Mouse (Mus musculus): ENCODE measurements around the gene Atrnl1.
A peak's percentile ranks its signal among the peaks of the same experiment; 100 is the strongest.
"Not testable (repeated sequence)": the region's sequence is repeated elsewhere in the genome, so short reads cannot be mapped to it uniquely, and the experiment has no call there.

Atrnl1 gene

DNA sequence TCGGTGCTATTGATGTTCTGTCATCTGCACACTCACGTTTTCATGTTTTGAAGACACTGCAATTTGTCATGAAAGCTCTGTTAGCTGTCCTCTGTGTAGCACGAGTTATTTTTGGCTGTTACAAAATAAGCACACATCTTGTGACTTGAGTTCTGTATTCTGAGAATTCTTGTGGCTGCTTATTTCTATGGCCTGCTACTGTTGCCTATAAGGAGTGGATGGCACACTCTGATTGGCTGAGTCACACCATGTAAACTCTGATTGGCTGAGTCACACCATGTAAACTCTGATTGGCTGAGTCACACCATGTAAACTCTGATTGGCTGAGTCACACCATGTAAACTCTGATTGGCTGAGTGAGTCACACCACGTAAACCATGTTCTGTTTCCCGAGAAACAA, 85.9 kb downstream of the Atrnl1 start:
- DNase-seq (ENCODE audit: low spot score in 2 of 2), result not testable (repeated sequence)

DNA sequence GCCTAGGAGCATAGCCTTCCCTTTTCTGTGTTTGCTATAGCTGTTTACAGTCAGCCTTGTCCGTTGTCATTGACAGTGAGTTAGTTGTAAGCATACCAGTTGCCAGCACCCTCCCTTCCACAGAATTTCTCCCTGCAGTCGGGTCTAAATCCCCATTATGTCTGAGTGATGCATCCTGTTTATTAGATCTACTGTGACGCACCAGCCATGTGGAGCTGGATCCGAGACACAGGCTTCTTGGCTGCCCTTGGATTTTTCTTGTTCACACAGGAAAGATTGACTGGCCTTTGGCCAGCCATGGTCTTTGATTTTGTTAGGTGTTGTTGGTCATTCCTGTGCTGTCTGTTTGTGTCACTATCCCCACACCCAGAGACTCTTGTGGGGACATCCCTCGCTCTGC, 102.3 kb downstream of the Atrnl1 start:
- no peak for DNase-seq (ENCODE audit: low spot score in 2 of 2)

DNA sequence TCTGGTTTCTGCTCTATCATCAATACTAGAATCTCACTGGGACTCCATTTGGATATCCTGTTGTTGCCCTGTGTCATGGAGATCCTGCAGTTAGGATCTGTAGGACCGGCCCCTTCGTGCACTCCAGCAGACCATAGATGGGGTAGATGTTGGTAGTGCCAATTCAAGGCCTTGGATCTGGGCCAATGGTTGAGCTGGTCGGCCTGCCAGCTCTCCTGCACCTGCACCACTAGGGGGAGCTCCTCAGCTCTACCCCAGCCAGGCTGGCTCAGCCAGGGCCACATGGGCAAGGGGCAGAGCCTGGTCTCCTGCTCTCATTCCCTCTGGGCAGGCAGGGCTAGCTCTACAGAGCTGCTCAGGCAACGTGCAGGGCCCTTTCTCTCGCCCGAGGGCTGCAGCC, 114.1 kb downstream of the Atrnl1 start:
- DNase-seq (ENCODE audit: low spot score in 2 of 2), result peak; percentile 19 to 47

DNA sequence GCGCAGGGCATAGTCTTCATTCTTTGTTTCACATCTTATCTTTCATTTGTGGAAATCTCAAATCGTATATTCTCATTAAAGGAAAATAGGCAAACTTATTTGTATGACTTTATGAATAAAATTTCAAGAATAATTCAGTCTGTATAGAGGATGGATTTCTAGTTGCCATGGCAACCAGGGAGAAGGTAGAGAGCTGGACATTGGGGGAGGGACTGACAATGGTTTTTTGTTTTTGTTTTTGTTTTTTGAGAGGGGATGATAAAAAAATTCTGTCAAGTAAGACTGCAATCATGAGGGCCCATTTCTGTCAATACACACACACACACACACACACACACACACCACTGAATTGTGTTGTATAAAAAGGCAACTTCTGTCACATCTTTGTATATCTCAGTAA, 114.5 kb downstream of the Atrnl1 start:
- DNase-seq (ENCODE audit: low spot score in 2 of 2), result no peak

DNA sequence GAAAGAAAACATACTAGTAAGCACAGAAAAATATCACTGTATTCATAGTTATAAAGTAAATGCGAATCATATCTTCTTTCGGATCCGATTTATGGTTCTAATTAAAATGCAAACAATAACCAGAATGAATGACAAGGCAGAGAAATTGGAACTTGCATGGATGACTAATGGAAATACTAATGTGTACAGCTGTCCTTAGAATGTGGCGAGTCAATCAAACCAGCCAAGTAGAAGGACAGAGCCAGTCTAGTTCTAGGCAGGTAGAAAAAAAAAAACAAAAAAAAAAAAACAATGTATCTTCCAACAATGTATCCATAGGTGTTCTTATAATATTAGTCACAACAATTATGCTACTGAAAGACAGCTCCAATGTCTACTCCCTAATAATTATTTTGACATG, 116.2 kb downstream of the Atrnl1 start:
- DNase-seq (ENCODE audit: low spot score in 2 of 2), result no peak

DNA sequence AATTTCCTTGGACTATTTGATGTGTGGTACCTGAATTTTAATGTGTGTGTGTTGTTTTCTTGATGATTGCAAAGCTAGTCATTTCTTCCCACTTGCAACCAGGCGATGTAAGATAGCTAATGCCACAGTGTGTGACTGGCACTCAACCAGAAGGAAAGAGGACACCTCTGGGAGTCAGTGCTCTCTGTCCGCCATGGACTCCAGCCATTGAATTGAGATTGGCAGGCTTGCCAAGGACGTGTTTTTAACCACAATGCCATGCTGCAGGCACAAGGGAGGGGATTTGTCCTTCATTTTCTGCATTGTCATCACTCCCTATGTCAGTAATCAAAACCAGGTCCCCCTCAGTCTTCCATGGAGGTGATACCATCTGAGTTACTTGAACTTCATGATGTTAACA, 126.6 kb downstream of the Atrnl1 start:
- DNase-seq (ENCODE audit: low spot score in 2 of 2), result no peak

DNA sequence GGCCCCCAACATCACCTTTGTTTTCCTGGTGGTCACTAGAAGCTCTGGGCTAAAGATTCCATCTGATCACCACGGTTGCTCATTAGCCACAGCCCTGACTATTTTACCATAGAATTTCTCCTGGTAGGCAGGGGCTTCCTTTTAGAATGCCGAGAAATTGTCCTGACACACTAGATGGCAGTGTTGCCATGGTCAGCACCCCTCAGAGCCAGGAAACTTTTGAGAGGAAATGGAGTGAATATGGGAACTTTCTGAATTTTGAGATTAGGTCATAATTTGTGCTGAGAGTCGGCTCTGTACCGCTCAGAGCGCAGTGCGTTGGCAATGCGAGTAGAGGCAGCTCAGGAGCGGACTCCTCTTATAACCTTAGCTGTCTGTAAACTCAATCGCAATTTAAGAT, 134.7 kb downstream of the Atrnl1 start:
- no peak for DNase-seq (ENCODE audit: low spot score in 2 of 2)

DNA sequence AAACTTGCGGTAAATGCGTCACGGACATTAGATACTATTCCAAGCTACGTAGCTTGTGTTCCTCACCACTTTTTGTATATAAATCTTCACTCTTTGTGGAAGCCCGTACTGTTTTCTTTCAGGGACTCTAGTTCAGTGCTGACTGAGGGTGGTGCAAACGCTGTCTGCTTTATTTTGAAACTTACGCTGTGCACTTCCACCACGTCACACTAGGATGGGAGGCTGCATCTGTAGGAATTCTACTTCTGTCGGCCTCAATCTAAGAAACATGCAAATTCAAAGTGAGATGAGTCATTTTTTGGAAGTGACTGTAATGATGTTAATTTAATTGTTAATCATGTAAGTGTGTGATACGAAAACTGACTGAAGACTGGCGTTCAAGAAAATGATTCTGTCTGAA, 135.7 kb downstream of the Atrnl1 start:
- no peak for DNase-seq (ENCODE audit: low spot score in 2 of 2)

DNA sequence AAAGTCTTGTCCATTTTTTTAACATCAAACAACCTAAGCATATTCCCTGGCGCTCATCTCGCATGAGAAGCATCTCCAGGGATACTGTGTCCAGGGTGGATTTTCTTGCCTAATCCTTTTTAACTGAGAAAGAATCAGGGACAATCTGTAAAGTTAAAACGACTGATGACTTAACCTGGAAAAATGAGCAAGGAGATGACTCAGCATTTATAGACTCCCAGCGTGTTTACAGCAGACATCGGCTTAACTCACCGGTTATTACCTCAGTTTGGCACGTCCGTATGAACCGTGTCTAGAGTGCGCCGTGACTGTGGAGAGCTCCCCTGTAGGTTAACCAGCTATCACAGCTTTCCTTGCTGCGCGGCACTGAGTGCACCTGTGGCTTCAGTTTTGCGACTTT, 141.4 kb downstream of the Atrnl1 start:
- no peak for DNase-seq (ENCODE audit: low spot score in 2 of 2)

DNA sequence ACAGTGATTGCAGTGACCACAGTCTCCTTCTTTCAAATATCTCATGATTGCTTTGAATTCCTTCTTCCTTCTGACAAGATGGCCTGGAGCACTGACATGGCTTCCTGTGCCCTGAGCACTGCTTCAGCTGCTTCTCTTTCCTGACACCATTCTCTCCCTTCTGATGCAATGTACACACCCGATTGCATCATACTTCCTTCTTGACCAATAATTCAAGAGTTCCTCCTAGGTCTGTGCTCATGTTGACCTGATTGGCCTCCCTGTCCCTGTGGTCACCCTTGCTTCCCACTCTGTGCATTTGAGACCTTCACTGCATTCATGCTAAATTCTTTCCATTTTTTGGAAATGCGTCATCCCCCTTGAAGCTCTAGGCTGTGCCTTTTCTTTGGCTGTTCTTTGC, 151.7 kb downstream of the Atrnl1 start:
- no peak for DNase-seq (ENCODE audit: low spot score in 2 of 2)

DNA sequence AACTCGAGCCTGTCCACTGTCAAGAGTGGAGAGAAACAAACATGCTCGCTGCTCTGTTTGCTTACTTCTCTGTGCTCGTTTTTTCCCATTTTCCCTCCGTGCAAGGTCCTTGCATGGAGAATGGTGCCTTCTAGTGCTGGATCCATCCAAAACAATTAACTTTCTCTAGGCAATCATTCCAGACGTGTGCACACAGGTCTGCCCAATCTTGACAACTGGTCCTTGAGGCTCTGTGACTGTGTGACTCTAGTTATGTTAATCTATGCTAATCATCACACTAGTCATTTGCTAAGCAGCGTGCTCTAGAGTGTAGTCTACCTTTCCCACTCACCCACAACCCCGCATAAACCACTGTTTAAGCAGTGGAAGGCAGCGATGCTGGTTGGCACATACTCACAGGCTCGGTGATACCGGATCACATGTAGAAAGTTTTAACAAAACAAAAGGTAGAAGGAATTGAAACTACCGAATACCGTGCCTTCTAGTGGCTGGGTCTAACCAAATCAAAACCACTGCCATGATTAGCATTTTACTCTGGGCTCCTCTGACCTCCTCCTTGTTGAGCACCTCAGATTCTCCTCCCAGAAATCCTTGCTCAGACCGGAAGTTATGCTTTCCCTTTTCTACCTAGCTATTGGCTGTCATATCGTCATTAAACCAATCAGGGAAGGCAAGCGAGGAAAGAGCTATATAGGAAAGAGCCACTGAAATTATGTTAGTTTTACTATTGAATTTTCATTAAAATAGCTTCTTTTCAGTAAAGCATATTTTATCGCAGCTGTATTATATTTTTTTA, 153.9 kb downstream of the Atrnl1 start:
- DNase-seq (ENCODE audit: low spot score in 2 of 2), result no peak

DNA sequence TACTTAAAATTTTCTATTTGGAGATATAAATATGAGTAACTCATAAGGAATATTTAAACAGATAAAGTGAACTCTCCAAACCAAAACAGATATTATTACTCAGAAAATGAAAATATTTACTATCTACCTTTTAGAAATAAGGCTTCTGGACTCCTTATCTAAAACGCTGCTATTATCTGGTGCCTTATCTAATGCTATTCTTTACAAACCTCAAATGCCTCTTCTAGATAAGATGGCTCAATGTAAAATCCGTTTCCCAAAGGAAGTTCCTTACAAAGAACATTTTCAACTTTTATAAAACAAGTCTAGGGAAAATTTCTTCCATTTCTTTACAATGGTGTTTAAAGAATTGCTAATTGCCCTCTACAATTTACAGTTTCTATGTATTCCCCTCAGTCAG, 156.2 kb downstream of the Atrnl1 start:
- no peak for DNase-seq (ENCODE audit: low spot score in 2 of 2)

DNA sequence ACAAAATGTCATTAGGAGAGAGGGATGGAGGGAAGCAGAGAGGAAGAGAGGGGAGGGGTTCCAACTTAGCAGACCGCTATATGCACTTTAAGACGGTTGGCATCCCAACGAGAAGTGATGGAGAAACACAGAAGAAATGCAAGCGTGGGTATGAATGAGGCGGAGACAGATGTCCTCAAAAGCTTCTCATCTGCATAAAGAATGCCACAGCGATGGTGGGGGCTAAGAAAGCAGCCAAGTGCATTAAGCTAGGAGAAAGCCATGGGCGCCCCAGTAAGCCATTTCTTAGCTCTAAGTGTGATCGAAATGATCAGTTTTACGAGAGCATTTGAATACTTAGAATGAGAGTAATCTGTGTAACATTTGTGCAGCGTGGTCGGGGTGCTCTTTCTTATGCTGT, 157.8 kb downstream of the Atrnl1 start:
- no peak for DNase-seq (ENCODE audit: low spot score in 2 of 2)

DNA sequence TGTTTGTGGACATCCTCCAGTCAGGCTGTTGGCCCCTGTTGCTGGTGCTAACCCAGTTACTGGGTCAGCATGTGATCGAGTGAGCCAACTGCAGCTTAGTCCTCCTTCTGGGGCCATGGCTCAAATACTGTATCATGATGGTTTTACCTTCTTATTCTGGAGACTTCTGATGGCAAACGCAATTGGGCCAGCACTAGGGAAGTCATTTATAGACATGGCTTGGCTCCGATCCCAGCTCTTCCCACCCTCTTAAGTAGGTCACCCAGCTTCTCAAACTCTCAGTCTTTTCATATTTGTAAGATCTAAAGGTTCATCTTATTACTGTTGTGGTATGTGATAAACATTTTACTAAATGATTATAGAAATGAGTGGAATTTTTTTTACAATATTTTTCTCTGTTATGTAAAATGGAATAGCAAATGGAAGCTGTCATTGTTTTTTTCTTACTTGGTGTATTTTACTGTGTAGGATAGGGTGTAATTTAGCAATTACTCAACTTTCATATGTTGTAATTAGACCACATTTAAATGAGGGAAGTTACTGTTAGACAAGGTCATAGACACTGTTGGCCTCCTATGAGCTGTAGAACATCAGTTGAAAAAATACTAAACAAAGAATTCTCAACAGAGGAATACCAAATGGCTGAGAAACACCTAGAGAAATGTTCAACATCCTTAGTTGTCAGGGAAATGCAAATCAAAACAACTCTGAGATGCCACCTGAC, 171.7 kb downstream of the Atrnl1 start:
- DNase-seq (ENCODE audit: low spot score in 2 of 2), result no peak

DNA sequence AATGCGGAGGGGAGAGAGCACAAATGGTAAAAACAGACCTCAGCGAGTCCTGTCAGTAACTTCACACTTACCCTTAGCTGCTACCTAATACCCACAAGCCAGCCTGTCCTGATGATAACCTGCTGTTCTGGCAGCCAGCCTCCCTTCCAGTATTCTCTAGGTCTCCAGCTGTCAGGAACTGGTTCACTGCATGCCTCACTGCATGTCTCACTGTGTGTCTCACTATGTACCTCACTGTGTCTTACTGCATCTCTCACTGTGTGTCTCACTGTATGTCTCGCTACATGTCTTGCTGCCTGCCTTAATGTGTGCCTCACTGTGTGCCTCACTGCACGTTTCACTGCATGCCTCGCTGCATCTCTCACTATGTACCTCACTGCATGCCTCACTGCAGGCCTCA, 175.9 kb downstream of the Atrnl1 start:
- no peak for DNase-seq (ENCODE audit: low spot score in 2 of 2)

DNA sequence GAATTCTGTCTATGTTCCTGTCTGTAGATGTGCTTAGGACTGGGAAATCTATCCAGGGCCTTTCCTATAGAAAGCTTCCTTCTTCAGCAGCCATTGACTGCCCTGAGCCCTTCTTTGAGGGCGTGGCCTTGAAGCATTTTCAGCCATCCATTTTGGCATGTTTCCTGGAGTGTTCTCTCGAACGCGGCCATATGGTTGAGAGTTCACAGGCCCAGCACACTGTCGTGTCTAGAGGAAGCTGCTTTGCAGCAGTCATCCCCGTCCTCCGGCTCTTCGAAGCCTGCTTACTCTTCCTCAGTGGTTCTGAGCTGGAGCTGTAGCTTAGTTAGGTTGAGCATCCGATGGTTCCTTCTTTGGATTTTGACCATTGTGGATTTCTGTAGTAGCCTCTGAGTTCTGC, 191.4 kb downstream of the Atrnl1 start:
- DNase-seq (ENCODE audit: low spot score in 2 of 2), result no peak

DNA sequence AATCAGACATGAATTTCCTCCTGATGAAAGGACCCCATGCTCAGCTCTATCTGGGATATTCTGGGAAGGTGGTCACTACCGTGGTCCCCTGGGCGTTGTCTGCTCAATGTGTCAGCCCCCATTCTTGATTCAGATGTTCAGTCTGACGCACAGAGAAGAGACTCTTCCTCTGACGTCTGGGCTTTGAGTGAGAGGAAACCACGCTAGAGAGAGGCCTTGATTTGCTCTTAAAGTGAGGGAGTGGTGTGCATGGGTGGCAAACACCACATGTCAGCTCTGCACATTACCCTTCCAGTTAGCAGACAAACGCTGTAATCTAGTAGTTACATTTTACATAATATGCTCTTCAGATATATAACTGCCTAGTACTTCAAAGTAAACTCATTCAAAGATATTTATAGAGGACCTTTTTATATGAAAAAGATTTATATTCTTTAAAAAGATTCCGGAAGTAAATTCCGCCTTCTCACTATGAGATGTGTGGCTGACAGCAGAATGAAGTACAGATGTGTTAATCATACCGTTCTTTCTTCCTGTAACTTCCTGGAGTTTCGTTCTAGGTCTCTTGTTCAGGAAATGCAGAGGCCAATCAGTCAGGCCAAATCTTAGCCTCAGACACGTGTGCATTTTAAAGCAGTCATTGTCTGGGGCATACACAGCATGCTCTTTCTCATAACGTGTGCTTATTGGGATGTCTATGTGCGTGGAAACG, 192.1 kb downstream of the Atrnl1 start:
- DNase-seq (ENCODE audit: low spot score in 2 of 2), result no peak

DNA sequence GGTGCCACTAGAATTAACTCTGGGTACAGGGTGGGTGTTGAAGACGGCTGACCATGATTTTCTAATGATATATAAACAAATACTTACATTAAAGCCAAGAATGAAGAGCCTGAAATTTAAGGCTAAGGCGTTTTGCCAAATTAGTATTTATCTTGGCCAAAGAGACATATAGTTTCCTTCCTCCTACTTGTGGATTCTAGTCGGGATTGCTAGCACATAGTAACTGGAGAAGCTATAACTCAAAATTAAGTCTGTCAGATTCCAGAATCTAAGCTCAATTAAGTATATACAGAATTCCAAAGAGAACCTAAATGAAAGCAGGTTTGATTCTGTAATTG, 192.6 kb downstream of the Atrnl1 start:
- no peak for DNase-seq (ENCODE audit: low spot score in 2 of 2)

DNA sequence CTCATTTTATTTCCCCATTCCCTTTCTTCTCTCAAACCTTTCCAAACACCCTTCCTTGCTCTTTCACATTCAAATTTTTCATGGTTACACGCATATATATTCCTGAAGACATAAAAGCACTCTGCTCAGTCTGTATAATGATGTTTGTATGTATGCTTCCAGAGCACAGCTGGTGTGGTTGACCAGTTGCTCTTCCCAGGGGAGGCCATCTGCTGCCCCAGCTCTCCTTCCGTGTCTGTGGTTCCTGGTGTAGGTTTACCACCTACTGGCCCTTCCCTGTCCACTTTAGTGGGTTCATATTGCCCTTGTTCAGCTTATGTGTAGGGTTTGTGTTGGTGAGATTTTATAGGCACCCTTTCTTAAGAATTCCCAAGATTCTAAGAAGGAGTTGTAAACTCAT, 197.5 kb downstream of the Atrnl1 start:
- DNase-seq (ENCODE audit: low spot score in 2 of 2), result no peak

DNA sequence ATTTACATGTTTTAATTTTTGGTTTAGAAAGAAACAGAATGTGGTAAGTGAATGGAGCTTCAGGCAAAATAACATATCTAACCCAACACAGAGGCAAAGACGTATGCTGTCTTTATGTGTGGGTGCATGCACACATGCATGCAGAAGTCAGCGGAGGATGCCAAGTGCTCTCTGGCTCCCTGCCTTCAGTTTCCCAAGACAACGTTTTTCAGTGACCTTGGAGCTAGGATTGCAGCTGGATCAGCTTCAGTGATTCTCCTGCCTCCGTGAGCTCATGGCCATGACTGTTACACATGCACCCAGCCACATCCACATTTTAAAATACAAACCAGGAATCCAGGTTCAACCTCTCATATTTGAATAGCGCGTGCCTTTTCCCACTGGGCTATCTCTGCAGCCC, 203.5 kb downstream of the Atrnl1 start:
- no peak for DNase-seq (ENCODE audit: low spot score in 2 of 2)

DNA sequence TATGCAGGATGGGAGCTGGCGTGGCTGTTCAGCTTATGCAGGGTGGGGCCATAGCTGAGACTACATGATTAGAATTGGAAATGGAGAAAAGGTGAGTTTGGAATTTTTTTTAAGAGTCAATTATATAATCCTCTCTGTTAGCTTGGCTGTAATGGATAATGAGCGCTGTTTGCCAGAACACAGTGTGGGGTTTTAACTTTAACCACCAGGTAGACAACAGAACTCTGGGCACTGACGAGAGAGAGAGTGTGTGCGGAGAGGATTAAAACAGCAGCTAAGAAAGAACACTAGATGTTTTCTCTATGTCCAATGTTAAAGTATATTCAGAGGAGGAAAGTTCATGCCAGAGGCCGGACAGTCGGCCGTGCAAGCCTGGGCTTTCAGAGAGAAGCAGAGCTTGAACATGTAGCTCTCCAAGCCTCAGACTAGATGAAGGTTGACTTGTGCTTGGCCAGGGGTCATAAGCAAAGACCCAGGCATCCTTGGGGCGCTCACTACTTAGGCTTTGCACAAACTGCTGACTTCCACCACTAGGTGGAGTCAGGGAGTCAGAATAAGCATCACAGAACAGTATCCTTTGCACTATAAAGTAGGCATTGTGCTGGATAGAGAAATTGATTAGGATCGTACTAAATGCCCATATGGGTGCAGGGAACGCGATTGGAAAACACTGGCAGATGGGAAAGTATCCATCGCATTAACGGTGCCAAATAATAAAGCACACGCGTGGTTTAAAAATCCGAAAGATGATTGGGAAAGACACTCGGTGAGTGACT, 205.6 kb downstream of the Atrnl1 start:
- no peak for DNase-seq (ENCODE audit: low spot score in 2 of 2)

DNA sequence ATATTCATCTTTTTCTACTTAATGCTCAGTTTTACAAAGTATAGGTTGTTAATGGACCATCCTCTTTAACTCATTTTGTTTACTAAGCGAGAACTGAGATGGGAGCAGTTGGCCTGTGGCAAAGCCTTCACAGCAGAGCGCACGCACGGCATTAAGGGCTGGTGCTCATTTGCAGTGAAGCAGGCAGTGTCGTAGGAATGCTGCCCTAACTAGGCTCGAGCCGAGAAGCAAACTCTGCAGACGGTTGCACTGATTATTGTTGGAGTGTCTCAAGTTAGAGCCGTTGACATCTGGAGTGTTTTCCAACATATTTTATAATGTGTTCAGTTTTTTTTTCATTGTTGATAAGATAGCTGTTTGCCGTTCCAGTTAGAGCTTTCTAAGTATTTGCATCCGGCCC, 206.9 kb downstream of the Atrnl1 start:
- DNase-seq (ENCODE audit: low spot score in 2 of 2), result no peak
